In genomic region chr4:156032856-156033255, GRCm38 (mm10) we compare ENCODE assay signal across 9 mouse cellular contexts. TPM values are rescaled to one million over a fixed set of nuclear protein-coding genes. Genes with fewer than 3 reads are reported as not detected.
DNase-seq lines count a peak whose midpoint lies in the region; ATAC-seq and TF ChIP-seq lines count a peak whose summit lies in the region.
"Had no signal": no experiment of that assay in that cellular context is flagged by ENCODE, and none has a peak within 500 bp of the region (broad histone marks: within the 10 kb centered on the region; RNA-seq: fewer than 3 reads in every experiment).

No protein-coding gene starts in this region.

- TF ChIP-seq RAD21 in CH12.LX (IDR thresholded peaks at IDR 0.05; ENCODE audit: low read depth, low read length), result no peak

- peaks cover 22% of the 10 kb centered on the region for H3K4me1 ChIP-seq in intestine, embryonic 14.5 days (replicated peaks; ENCODE audit: control insufficient read depth, insufficient read depth, low read length)
- peaks cover 18% of the 10 kb centered on the region for H3K4me1 ChIP-seq in intestine, embryonic 15.5 days (replicated peaks)
- H3K4me1 ChIP-seq in CH12.LX (ENCODE audit: control insufficient read depth in 1 of 2, insufficient read depth in 2 of 2), result peaks cover 27 to 44% of the 10 kb centered on the region in 2 experiments
- peaks cover 35% of the 10 kb centered on the region for H3K4me1 ChIP-seq in limb, embryonic 15.5 days

- no peak for TF ChIP-seq EP300 in CH12.LX (IDR thresholded peaks at IDR 0.05; ENCODE audit: low read length)

- dilution Hi-C loops in CH12.LX (cut with MboI; ENCODE audit: extremely low pct_ligation_motif_present, extremely low pct_unique_long_range_greater_than_20kb, low sequenced_read_pairs), result no loop called here

- no peak for TF ChIP-seq CTCF in CH12.LX (conservative IDR thresholded peaks at IDR 0.05 in 1 of 2, IDR thresholded peaks at IDR 0.05 in 1 of 2; ENCODE audit: low read depth in 2 of 2, low read length in 2 of 2)

- H3K27ac ChIP-seq in intestine, embryonic 14.5 days (ENCODE audit: low read depth), result 0 out of 2 replicates have a peak overlapping the region, but pooled peaks have one; percentile 90
- no peak overlapping the region; the same call in 1 of the 2 replicates for H3K27ac ChIP-seq in intestine, embryonic 15.5 days
- H3K27ac ChIP-seq in CH12.LX (ENCODE audit: insufficient read depth, low read depth), result peak overlapping the region; percentile 99
- peak overlapping the region; percentile 95; the same call in 1 of the 2 replicates for H3K27ac ChIP-seq in limb, embryonic 15.5 days

- peaks cover 20% of the 10 kb centered on the region for H3K27me3 ChIP-seq in intestine, embryonic 14.5 days (replicated peaks; ENCODE audit: control insufficient read depth, insufficient read depth, low read length)
- H3K27me3 ChIP-seq in intestine, embryonic 15.5 days (replicated peaks), result peaks cover 12% of the 10 kb centered on the region
- H3K27me3 ChIP-seq in CH12.LX (replicated peaks), result no peaks in the 10 kb centered on the region
- peaks cover 25% of the 10 kb centered on the region for H3K27me3 ChIP-seq in limb, embryonic 15.5 days

- no peak for TF ChIP-seq POLR2A in CH12.LX (IDR thresholded peaks at IDR 0.05; ENCODE audit: low read depth, low read length)

- no peak overlapping the region for H3K4me3 ChIP-seq in intestine, embryonic 14.5 days (ENCODE audit: low read depth, low read length)
- no peak overlapping the region for H3K4me3 ChIP-seq in intestine, embryonic 15.5 days (replicated peaks)
- H3K4me3 ChIP-seq in CH12.LX (replicated peaks in 1 of 3; ENCODE audit: low read depth in 2 of 3, low read length in 2 of 3, poor library complexity in 1 of 3), result peak overlapping the region in 1 of 3 experiments; percentile 40
- no peak overlapping the region for H3K4me3 ChIP-seq in limb, embryonic 15.5 days

- peaks cover 10% of the 10 kb centered on the region; the same call in 1 of the 2 replicates for H3K36me3 ChIP-seq in intestine, embryonic 14.5 days (ENCODE audit: control insufficient read depth, insufficient read depth, low read length)
- 0 out of 2 replicates have a peak, but pooled peaks cover under 1% of the 10 kb centered on the region for H3K36me3 ChIP-seq in intestine, embryonic 15.5 days
- peaks cover 16 to 27% of the 10 kb centered on the region in 2 experiments for H3K36me3 ChIP-seq in CH12.LX (replicated peaks in 1 of 2; ENCODE audit: control insufficient read depth in 1 of 2, insufficient read depth in 1 of 2, low read length in 1 of 2)
- peaks cover 14% of the 10 kb centered on the region for H3K36me3 ChIP-seq in limb, embryonic 15.5 days

- in situ Hi-C loops in CH12.LX (cut with MboI; ENCODE audit: low pct_ligation_motif_present, low pct_unique_long_range_greater_than_20kb, low sequenced_read_pairs), result loop anchor here (5.0 kb wide), 2 partner anchors 51 to 59 kb away; no protein-coding TSS in a partner anchor

- WGBS in intestine, embryonic 14.5 days, result 78% methylated on average over 4 of the region's 4 CpGs
- WGBS in intestine, embryonic 15.5 days, result 81% methylated on average over 4 of the region's 4 CpGs
- 79% methylated on average over 4 of the region's 4 CpGs for WGBS in limb, embryonic 15.5 days

- no peak for ATAC-seq in intestine, embryonic 14.5 days (replicated peaks; ENCODE audit: low FRiP score, low TSS enrichment, low read depth)
- no peak for ATAC-seq in intestine, embryonic 15.5 days
- ATAC-seq in limb, embryonic 15.5 days (ENCODE audit: insufficient number of reproducible peaks, low FRiP score, low TSS enrichment, low read depth), result no peak
- ATAC-seq in megakaryocyte-erythroid progenitor cell, adult 5-6 weeks (replicated peaks; ENCODE audit: low FRiP score, low TSS enrichment, poor library complexity, severe bottlenecking), result no peak; the same call in 1 of the 2 replicates

- no peaks in the 10 kb centered on the region for H3K79me2 ChIP-seq in CH12.LX (replicated peaks; ENCODE audit: control insufficient read depth, extremely low read depth, insufficient read depth, poor library complexity, severe bottlenecking)

- no peak overlapping the region for H3K9ac ChIP-seq in intestine, embryonic 14.5 days (ENCODE audit: low read length)
- no peak overlapping the region for H3K9ac ChIP-seq in intestine, embryonic 15.5 days
- H3K9ac ChIP-seq in CH12.LX (ENCODE audit: insufficient read depth, low read depth), result peak overlapping the region; percentile 52; the same call in 1 of the 2 replicates
- H3K9ac ChIP-seq in limb, embryonic 15.5 days, result no peak overlapping the region

- no peak overlapping the region for H3K4me2 ChIP-seq in intestine, embryonic 14.5 days (ENCODE audit: low read length)
- H3K4me2 ChIP-seq in intestine, embryonic 15.5 days (replicated peaks), result no peak overlapping the region
- peak overlapping the region; percentile 48; the same call in 1 of the 2 replicates for H3K4me2 ChIP-seq in CH12.LX (ENCODE audit: insufficient read depth, low read depth, poor library complexity, severe bottlenecking)
- no peak overlapping the region for H3K4me2 ChIP-seq in limb, embryonic 15.5 days

- H3K9me3 ChIP-seq in intestine, embryonic 14.5 days (ENCODE audit: control insufficient read depth, low read length), result no peaks in the 10 kb centered on the region
- H3K9me3 ChIP-seq in intestine, embryonic 15.5 days, result no peaks in the 10 kb centered on the region
- no peaks in the 10 kb centered on the region for H3K9me3 ChIP-seq in CH12.LX (replicated peaks; ENCODE audit: low read length)
- no peaks in the 10 kb centered on the region for H3K9me3 ChIP-seq in limb, embryonic 15.5 days
- H3K9me3 ChIP-seq: liver, embryonic 15.5 days had no signal

- DNase-seq in intestine, embryonic 14.5 days (ENCODE audit: low spot score), result no peak
- no peak for DNase-seq in CH12.LX (ENCODE audit: extremely low read depth)
- peak; percentile 22 to 37 for DNase-seq in cerebellum, postnatal 14 days
- no peak for DNase-seq in spleen, postnatal 36 days (ENCODE audit: low spot score in 2 of 2)
- no peak for DNase-seq in frontal cortex, postnatal 25 days (ENCODE audit: low spot score in 2 of 2)

TF ChIP-seq in CH12.LX, 34 proteins besides CTCF, POLR2A, EP300 and RAD21 (continues in another document):
- TF ChIP-seq MAFK (IDR thresholded peaks at IDR 0.05; ENCODE audit: insufficient replicate concordance, low read length) (no peak), MAX (IDR thresholded peaks at IDR 0.05; ENCODE audit: low read length) (peak; percentile 12; the same call in 1 of the 2 replicates), NRF1 (IDR thresholded peaks at IDR 0.05; ENCODE audit: low read depth, low read length) (no peak)

RNA-seq across cellular contexts. Expression of gene Tnfrsf18, which starts 6.9 kb away (rescaled TPM):
- polyA plus RNA-seq in intestine, embryonic 14.5 days (2014; fragmentation: Nextera tagmentation; extraction: Ambion mirVana), result 1.6 and 2.0 TPM in 2 replicates
- 1.1 and 1.6 TPM in 2 replicates for polyA plus RNA-seq in intestine, embryonic 15.5 days (2015; fragmentation: Nextera tagmentation; extraction: Ambion mirVana)
- total RNA-seq in CH12.LX (2012; rRNA removed) (52.1 and 76.1 TPM in 2 replicates), CH12.LX (2014; rRNA removed) (48.8 and 50.7 TPM in 2 replicates)
- polyA plus RNA-seq in CH12.LX (2012; ENCODE audit: insufficient read length, low read depth), result 38.8 and 48.4 TPM in 2 replicates
- 3.6 and 5.4 TPM in 2 replicates for polyA plus RNA-seq in limb, embryonic 15.5 days (2015; fragmentation: Nextera tagmentation; extraction: Ambion mirVana)
- total RNA-seq in megakaryocyte-erythroid progenitor cell, adult 5-6 weeks (2014; fragmentation: Nextera tagmentation), result 3.7 and 7.5 TPM in 2 replicates
- total RNA-seq in megakaryocyte-erythroid progenitor cell, adult 5-6 weeks (2017), result 2.6 and 7.0 TPM in 2 replicates

RNA-seq across cellular contexts. Expression of gene Tnfrsf4, which starts 19.2 kb away (rescaled TPM):
- 0.50 and 0.56 TPM in 2 replicates for polyA plus RNA-seq in intestine, embryonic 14.5 days (2014; fragmentation: Nextera tagmentation; extraction: Ambion mirVana)
- 0.49 and 0.52 TPM in 2 replicates for polyA plus RNA-seq in intestine, embryonic 15.5 days (2015; fragmentation: Nextera tagmentation; extraction: Ambion mirVana)
- total RNA-seq in CH12.LX (2012; rRNA removed), result 21.7 and 28.2 TPM in 2 replicates
- 73.5 and 86.1 TPM in 2 replicates for total RNA-seq in CH12.LX (2014; rRNA removed)
- polyA plus RNA-seq in CH12.LX (2012; ENCODE audit: insufficient read length, low read depth), result 63.8 and 81.1 TPM in 2 replicates
- polyA plus RNA-seq in limb, embryonic 15.5 days (2015; fragmentation: Nextera tagmentation; extraction: Ambion mirVana), result 0.55 and 0.99 TPM in 2 replicates
- 2.5 and 6.9 TPM in 2 replicates for total RNA-seq in megakaryocyte-erythroid progenitor cell, adult 5-6 weeks (2014; fragmentation: Nextera tagmentation)
- total RNA-seq in megakaryocyte-erythroid progenitor cell, adult 5-6 weeks (2017), result 1.8 and 5.6 TPM in 2 replicates

RNA-seq across cellular contexts. Expression of gene Ttll10, which starts 26.4 kb away (rescaled TPM):
- polyA plus RNA-seq in intestine, embryonic 14.5 days (2014; fragmentation: Nextera tagmentation; extraction: Ambion mirVana), result 2.7 and 3.5 TPM in 2 replicates
- 3.1 and 3.9 TPM in 2 replicates for polyA plus RNA-seq in intestine, embryonic 15.5 days (2015; fragmentation: Nextera tagmentation; extraction: Ambion mirVana)
- total RNA-seq in CH12.LX (2012; rRNA removed) (0.04 TPM in 1 of 2 replicates, not detected in the other), CH12.LX (2014; rRNA removed) (not detected in 2 replicates)
- polyA plus RNA-seq in CH12.LX (2012; ENCODE audit: insufficient read length, low read depth), result not detected in 2 replicates
- polyA plus RNA-seq in limb, embryonic 15.5 days (2015; fragmentation: Nextera tagmentation; extraction: Ambion mirVana), result 2.5 and 3.1 TPM in 2 replicates
- total RNA-seq in megakaryocyte-erythroid progenitor cell, adult 5-6 weeks (2014; fragmentation: Nextera tagmentation), result not detected in 2 replicates
- not detected in 2 replicates for total RNA-seq in megakaryocyte-erythroid progenitor cell, adult 5-6 weeks (2017)

RNA-seq across cellular contexts. Expression of gene Sdf4, which starts 40.2 kb away (rescaled TPM):
- 157 and 165 TPM in 2 replicates for polyA plus RNA-seq in intestine, embryonic 14.5 days (2014; fragmentation: Nextera tagmentation; extraction: Ambion mirVana)
- polyA plus RNA-seq in intestine, embryonic 15.5 days (2015; fragmentation: Nextera tagmentation; extraction: Ambion mirVana), result 154 and 166 TPM in 2 replicates
- total RNA-seq in CH12.LX (2012; rRNA removed) (193 and 211 TPM in 2 replicates), CH12.LX (2014; rRNA removed) (210 and 227 TPM in 2 replicates)
- 167 and 193 TPM in 2 replicates for polyA plus RNA-seq in CH12.LX (2012; ENCODE audit: insufficient read length, low read depth)
- 175 and 176 TPM in 2 replicates for polyA plus RNA-seq in limb, embryonic 15.5 days (2015; fragmentation: Nextera tagmentation; extraction: Ambion mirVana)
- 48.2 and 74.4 TPM in 2 replicates for total RNA-seq in megakaryocyte-erythroid progenitor cell, adult 5-6 weeks (2014; fragmentation: Nextera tagmentation)
- total RNA-seq in megakaryocyte-erythroid progenitor cell, adult 5-6 weeks (2017), result 137 and 143 TPM in 2 replicates

RNA-seq across cellular contexts. Expression of gene B3galt6, which starts 40.4 kb away (rescaled TPM):
- polyA plus RNA-seq in intestine, embryonic 14.5 days (2014; fragmentation: Nextera tagmentation; extraction: Ambion mirVana), result 16.6 and 17.9 TPM in 2 replicates
- 13.4 and 14.0 TPM in 2 replicates for polyA plus RNA-seq in intestine, embryonic 15.5 days (2015; fragmentation: Nextera tagmentation; extraction: Ambion mirVana)
- total RNA-seq in CH12.LX (2012; rRNA removed) (10.1 and 11.3 TPM in 2 replicates), CH12.LX (2014; rRNA removed) (8.6 and 9.9 TPM in 2 replicates)
- 3.1 and 3.4 TPM in 2 replicates for polyA plus RNA-seq in CH12.LX (2012; ENCODE audit: insufficient read length, low read depth)
- 16.1 and 16.4 TPM in 2 replicates for polyA plus RNA-seq in limb, embryonic 15.5 days (2015; fragmentation: Nextera tagmentation; extraction: Ambion mirVana)
- total RNA-seq in megakaryocyte-erythroid progenitor cell, adult 5-6 weeks (2014; fragmentation: Nextera tagmentation), result 7.6 and 9.4 TPM in 2 replicates
- total RNA-seq in megakaryocyte-erythroid progenitor cell, adult 5-6 weeks (2017), result 11.0 and 11.7 TPM in 2 replicates

Comparison
In these comparisons a context has a peak if more than half of its experiments do, and no peak if none do; other contexts are left out.
1. DNase-seq: peak in cerebellum, postnatal 14 days (2 of 2); none in intestine, embryonic 14.5 days (single experiment), CH12.LX (single experiment), spleen, postnatal 36 days (0 of 2) and frontal cortex, postnatal 25 days (0 of 2).
2. RNA of gene Tnfrsf4, which starts 19.2 kb away (polyA plus RNA-seq): 63.8 to 81.1 TPM in CH12.LX; 0.55 to 0.99 TPM in limb, embryonic 15.5 days, 0.50 to 0.56 TPM in intestine, embryonic 14.5 days and 0.49 to 0.52 TPM in intestine, embryonic 15.5 days; every median in the first group is over 10 times any median in the second.